Mouse (Mus musculus): ENCODE data around the gene Igf1.

DNA sequence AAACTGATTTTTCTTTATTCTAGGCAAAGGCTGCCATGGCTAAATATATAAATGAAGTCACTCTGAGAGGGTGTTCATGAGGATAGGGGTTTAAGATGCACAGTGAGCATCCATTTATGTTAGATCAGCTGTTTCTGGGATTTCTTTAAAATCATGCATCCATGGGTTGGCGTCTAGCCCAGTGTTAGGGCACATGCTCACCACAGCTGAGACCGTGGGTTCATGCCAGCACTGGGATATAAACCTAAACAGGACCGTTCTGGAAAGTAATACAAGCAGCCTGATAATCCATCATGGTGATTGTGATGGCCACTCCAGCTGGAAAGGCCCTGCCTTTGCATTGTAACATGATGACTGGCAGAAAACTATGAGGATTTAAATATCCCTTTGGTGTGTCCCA is 128.1 kb downstream of the Igf1 start:
- TF ChIP-seq POLR2A (IDR thresholded peaks at IDR 0.05; ENCODE audit: borderline replicate concordance, insufficient read depth, low read length), result no peak
- TF ChIP-seq CTCF (IDR thresholded peaks at IDR 0.05; ENCODE audit: borderline replicate concordance, insufficient read depth, low read depth, low read length), result no peak
